In the genomic region with DNA sequence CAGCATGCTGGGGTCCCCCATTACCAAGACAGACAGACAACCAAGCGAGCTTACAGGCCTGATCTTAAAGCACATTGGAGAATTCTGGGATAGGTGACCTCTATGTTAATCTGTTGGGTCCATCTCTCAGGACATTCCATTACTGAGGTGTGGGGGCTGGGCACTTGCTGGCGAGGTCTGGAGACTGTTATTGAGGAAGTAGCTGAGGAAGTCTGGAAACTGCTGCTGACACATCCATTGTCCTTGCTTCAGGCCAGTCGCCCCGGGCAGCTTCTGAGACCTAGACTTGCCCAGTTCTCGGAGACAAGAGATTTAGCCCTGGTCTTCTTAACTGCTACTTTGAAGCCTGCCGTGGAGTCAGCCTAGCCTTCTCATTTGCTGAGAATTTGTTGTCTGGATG, we compare ENCODE assay signal across 12 mouse cellular contexts.
A peak's percentile ranks its signal among the peaks of the same experiment; 100 is the strongest.
DNase-seq lines count a peak whose midpoint lies in the region; ATAC-seq lines count a peak whose summit lies in the region.
"Had no signal": no experiment of that assay in that cellular context is flagged by ENCODE, and none has a peak within 500 bp of the region (broad histone marks: within the 10 kb centered on the region; RNA-seq: fewer than 3 reads in every experiment).

No protein-coding gene starts in this region.

- H3K4me2 ChIP-seq in heart, embryonic 11.5 days, result no peak overlapping the region
- no peak overlapping the region for H3K4me2 ChIP-seq in liver, embryonic 11.5 days

- H3K27ac ChIP-seq in heart, embryonic 10.5 days, result no peak overlapping the region
- no peak overlapping the region for H3K27ac ChIP-seq in heart, embryonic 11.5 days (ENCODE audit: low read depth, low read length)
- no peak overlapping the region for H3K27ac ChIP-seq in liver, embryonic 11.5 days (ENCODE audit: low read depth, low read length)
- H3K27ac ChIP-seq: hindbrain, postnatal 0 days had no signal

- H3K27me3 ChIP-seq in heart, embryonic 10.5 days (ENCODE audit: insufficient read depth, poor library complexity, severe bottlenecking), result no peaks in the 10 kb centered on the region
- no peaks in the 10 kb centered on the region for H3K27me3 ChIP-seq in heart, embryonic 11.5 days (ENCODE audit: control insufficient read depth, insufficient read depth, low read length)
- no peaks in the 10 kb centered on the region for H3K27me3 ChIP-seq in liver, embryonic 11.5 days (replicated peaks; ENCODE audit: control insufficient read depth, insufficient read depth, low read length)

- no peaks in the 10 kb centered on the region for H3K36me3 ChIP-seq in heart, embryonic 10.5 days
- H3K36me3 ChIP-seq in heart, embryonic 11.5 days (ENCODE audit: control insufficient read depth, insufficient read depth, low read length), result no peaks in the 10 kb centered on the region
- H3K36me3 ChIP-seq in liver, embryonic 11.5 days (ENCODE audit: control insufficient read depth, insufficient read depth, low read length), result no peaks in the 10 kb centered on the region

- intact Hi-C loops in heart, postnatal 14 days (cut with DNase I), result no loop called here

- WGBS in heart, embryonic 10.5 days, result 39% methylated on average over 6 of the region's 6 CpGs
- WGBS in heart, embryonic 11.5 days (ENCODE audit: insufficient replicate concordance), result 41% methylated on average over 6 of the region's 6 CpGs
- 47% methylated on average over 6 of the region's 6 CpGs for WGBS in liver, embryonic 11.5 days

- ATAC-seq in heart, embryonic 11.5 days (replicated peaks; ENCODE audit: insufficient number of reproducible peaks, low FRiP score, low TSS enrichment), result no peak
- ATAC-seq in liver, embryonic 11.5 days (replicated peaks; ENCODE audit: low FRiP score), result 0 out of 2 replicates have a peak, but pooled peaks have one; percentile 20
- ATAC-seq: hindbrain, postnatal 0 days had no signal

- H3K9ac ChIP-seq in heart, embryonic 11.5 days (ENCODE audit: low read depth, low read length), result no peak overlapping the region
- no peak overlapping the region for H3K9ac ChIP-seq in liver, embryonic 11.5 days (ENCODE audit: low read depth, low read length)

- no peaks in the 10 kb centered on the region for H3K4me1 ChIP-seq in heart, embryonic 10.5 days
- no peaks in the 10 kb centered on the region for H3K4me1 ChIP-seq in heart, embryonic 11.5 days (ENCODE audit: control insufficient read depth, insufficient read depth, low read length)
- H3K4me1 ChIP-seq in liver, embryonic 11.5 days (replicated peaks; ENCODE audit: control insufficient read depth, insufficient read depth, low read length), result no peaks in the 10 kb centered on the region

- DNase-seq in heart, embryonic 10.5 days (ENCODE audit: low spot score), result peak; percentile 77
- peak; percentile 20 for DNase-seq in adrenal gland, postnatal 25 days
- DNase-seq in heart, postnatal 14 days, result peak; percentile 23 to 29
- DNase-seq in liver, embryonic 11.5 days (ENCODE audit: low spot score), result no peak
- no peak for DNase-seq in cerebellum, adult 18-20 months
- no peak for DNase-seq in left cerebral cortex, adult 9 months (ENCODE audit: low spot score in 2 of 2)
- no peak for DNase-seq in urinary bladder, postnatal 14 days (ENCODE audit: low spot score)
- DNase-seq: cerebellum, adult 11 months; gastrocnemius, postnatal 10 days; right cerebral cortex, postnatal 25 days had no signal

- H3K4me3 ChIP-seq in heart, embryonic 10.5 days, result no peak overlapping the region
- H3K4me3 ChIP-seq in heart, embryonic 11.5 days (ENCODE audit: low read depth, low read length), result no peak overlapping the region
- H3K4me3 ChIP-seq in liver, embryonic 11.5 days (ENCODE audit: low read depth, low read length), result no peak overlapping the region

- H3K9me3 ChIP-seq in heart, embryonic 10.5 days, result no peaks in the 10 kb centered on the region
- H3K9me3 ChIP-seq in heart, embryonic 11.5 days (replicated peaks; ENCODE audit: control insufficient read depth, low read length), result no peaks in the 10 kb centered on the region
- H3K9me3 ChIP-seq in liver, embryonic 11.5 days (ENCODE audit: control insufficient read depth, low read length), result no peaks in the 10 kb centered on the region

Comparison
In these comparisons a context has a peak if more than half of its experiments do, and no peak if none do; other contexts are left out.
1. DNase-seq: peak in heart, embryonic 10.5 days (single experiment), adrenal gland, postnatal 25 days (single experiment) and heart, postnatal 14 days (2 of 2); none in liver, embryonic 11.5 days (single experiment), cerebellum, adult 18-20 months (0 of 2), left cerebral cortex, adult 9 months (0 of 2) and urinary bladder, postnatal 14 days (single experiment).